Mouse (Mus musculus) ovary, adult 18-20 months (tissue): ENCODE data around the gene Pgghg.

Experiments
- DNase-seq: peaks from one replicate; pipeline ENCODE4 v3.0.0; 2022; ENCODE audit warnings: low spot score, mixed read lengths

Gene Pgghg

GRCm38 (mm10) chr7:140923070-140923775 is 18.0 kb upstream of the Pgghg start:
- no peak for DNase-seq

- DNase-seq, result no peak
Measured at GRCm38 (mm10) chr7:140927181-140927580, 14.0 kb upstream of the Pgghg start.

GRCm38 (mm10) chr7:140938436-140938835 is 2.8 kb upstream of the Pgghg start:
- no peak for DNase-seq

GRCm38 (mm10) chr7:140938896-140939295 is 2.3 kb upstream of the Pgghg start:
- no peak for DNase-seq

GRCm38 (mm10) chr7:140939669-140940171 is 1.5 kb upstream of the Pgghg start:
- DNase-seq, result peak; percentile 35

GRCm38 (mm10) chr7:140942341-140942740 is 1.1 kb downstream of the Pgghg start:
- no peak for DNase-seq

- no peak for DNase-seq
Measured at GRCm38 (mm10) chr7:140942811-140943210, 1.6 kb downstream of the Pgghg start.

GRCm38 (mm10) chr7:140943356-140943755 is 2.2 kb downstream of the Pgghg start:
- DNase-seq, result no peak

GRCm38 (mm10) chr7:140944236-140944635 is 3.0 kb downstream of the Pgghg start:
- DNase-seq, result no peak

GRCm38 (mm10) chr7:140945247-140945646 is 4.1 kb downstream of the Pgghg start:
- DNase-seq, result no peak

- no peak for DNase-seq
Measured at GRCm38 (mm10) chr7:140946311-140946710, 5.1 kb downstream of the Pgghg start.

- DNase-seq, result no peak
Measured at GRCm38 (mm10) chr7:140946980-140947379, 5.8 kb downstream of the Pgghg start.

- peak; percentile 85 for DNase-seq
Measured at GRCm38 (mm10) chr7:140948161-140948560, 7.0 kb downstream of the Pgghg start.

- no peak for DNase-seq
Measured at GRCm38 (mm10) chr7:140949255-140949654, 8.1 kb downstream of the Pgghg start.

- no peak for DNase-seq
Measured at GRCm38 (mm10) chr7:140949824-140950530, 8.8 kb downstream of the Pgghg start, which contains the start of gene Ifitm5. Gene Ifitm5 (minus strand): TSS chr7:140950291.

- no peak for DNase-seq
Measured at GRCm38 (mm10) chr7:140951051-140951450, 9.9 kb downstream of the Pgghg start.

GRCm38 (mm10) chr7:140951765-140952164 is 10.6 kb downstream of the Pgghg start:
- no peak for DNase-seq

- DNase-seq, result no peak
Measured at GRCm38 (mm10) chr7:140952441-140952840, 11.2 kb downstream of the Pgghg start.

GRCm38 (mm10) chr7:140953133-140953532 is 11.9 kb downstream of the Pgghg start:
- DNase-seq, result no peak

GRCm38 (mm10) chr7:140953800-140954732 is 12.9 kb downstream of the Pgghg start:
- no peak for DNase-seq

- no peak for DNase-seq
Measured at GRCm38 (mm10) chr7:140954733-140955071, 13.5 kb downstream of the Pgghg start.

GRCm38 (mm10) chr7:140955342-140955741 is 14.2 kb downstream of the Pgghg start:
- no peak for DNase-seq
